Mouse (Mus musculus) heart, postnatal 0 days (tissue): ENCODE measurements around the gene Zbed4. TPM values are rescaled to one million over a fixed set of nuclear protein-coding genes. Genes with fewer than 3 reads are reported as not detected.

ENCODE experiments used
- ATAC-seq: fragments of 200-750 bp; cut with Nextera tagmentation; 2 replicates; pipeline ENCODE4 v1.8.0; 2017; ENCODE audit warnings: low read depth, moderate number of reproducible peaks, moderate library complexity; ENCODE audit not compliant: insufficient read depth
- DNase-seq: peaks from one replicate; pipeline ENCODE4 v3.0.0-alpha.2; 2016; ENCODE audit warnings: low spot score
- H3K27ac ChIP-seq: fragments of 300-500 bp; sonication (generic); 2 replicates; pipeline ENCODE4 v1.5.1; 2014; ENCODE audit warnings: low read depth, mild to moderate bottlenecking
- H3K27me3 ChIP-seq: fragments of 300-500 bp; sonication (generic); 2 replicates; pipeline ENCODE4 v1.6.1; 2014; ENCODE audit warnings: low read length, mixed read lengths; ENCODE audit not compliant: control insufficient read depth, insufficient read depth
- H3K36me3 ChIP-seq: fragments of 300-500 bp; sonication (generic); replicated peaks from 2 replicates; pipeline ENCODE4 v1.6.1; 2014; ENCODE audit warnings: low read length, mixed read lengths; ENCODE audit not compliant: control insufficient read depth, insufficient read depth
- H3K4me1 ChIP-seq: fragments of 300-500 bp; sonication (generic); 2 replicates; pipeline ENCODE4 v1.6.1; 2014; ENCODE audit warnings: antibody characterized with exemption; ENCODE audit not compliant: control insufficient read depth, insufficient read depth
- H3K4me2 ChIP-seq: fragments of 300-500 bp; sonication (generic); 2 replicates; pipeline ENCODE4 v1.6.1; 2014; ENCODE audit warnings: low read depth, mild to moderate bottlenecking, low read length, moderate library complexity
- H3K4me3 ChIP-seq: fragments of 300-500 bp; sonication (generic); 2 replicates; pipeline ENCODE4 v1.5.1; 2014; ENCODE audit warnings: low read depth, low read length
- H3K9ac ChIP-seq: fragments of 300-500 bp; sonication (generic); replicated peaks from 2 replicates; pipeline ENCODE4 v1.6.1; 2014; ENCODE audit warnings: low read depth, low read length, mixed read lengths
- H3K9me3 ChIP-seq: fragments of 300-500 bp; sonication (generic); replicated peaks from 2 replicates; pipeline ENCODE4 v1.6.1; 2016; ENCODE audit warnings: low read length; ENCODE audit not compliant: control insufficient read depth
- CTCF ChIP-seq: IDR thresholded peaks from 2 replicates; pipeline ENCODE4 v1.5.1; 2016; ENCODE audit warnings: antibody characterized with exemption, control low read depth, low read depth
- EP300 ChIP-seq: IDR thresholded peaks from 2 replicates; pipeline ENCODE4 v1.6.1; 2016; ENCODE audit warnings: antibody characterized with exemption, low read depth
- WGBS: fragments of 180-500 bp; shearing (Covaris S2); extraction: QIAGEN DNeasy Blood & Tissue Kit; methylation state at CpG from one replicate; pipeline ENCODE4 v1.1.7; 2014; 5-methylcytosine and 5-hydroxymethylcytosine counted together
- polyA plus RNA-seq: library from polyadenylated mRNA; unstranded; fragments of >200 nt; fragmentation: Nextera tagmentation; extraction: Ambion mirVana; gene quantifications from 2 replicates; pipeline ENCODE4 v1.2.1, GENCODE M21; 2015
- total RNA-seq: library from RNA; depleted of rRNA; stranded (reverse); fragments of >200 nt; gene quantifications from 2 replicates; pipeline ENCODE4 v1.2.3, GENCODE M21; 2014; ENCODE audit warnings: low replicate concordance

The Zbed4 gene
- total and polyA plus RNA-seq, 2 experiments from 2014 or later: 5.1 to 15.7 TPM

DNA sequence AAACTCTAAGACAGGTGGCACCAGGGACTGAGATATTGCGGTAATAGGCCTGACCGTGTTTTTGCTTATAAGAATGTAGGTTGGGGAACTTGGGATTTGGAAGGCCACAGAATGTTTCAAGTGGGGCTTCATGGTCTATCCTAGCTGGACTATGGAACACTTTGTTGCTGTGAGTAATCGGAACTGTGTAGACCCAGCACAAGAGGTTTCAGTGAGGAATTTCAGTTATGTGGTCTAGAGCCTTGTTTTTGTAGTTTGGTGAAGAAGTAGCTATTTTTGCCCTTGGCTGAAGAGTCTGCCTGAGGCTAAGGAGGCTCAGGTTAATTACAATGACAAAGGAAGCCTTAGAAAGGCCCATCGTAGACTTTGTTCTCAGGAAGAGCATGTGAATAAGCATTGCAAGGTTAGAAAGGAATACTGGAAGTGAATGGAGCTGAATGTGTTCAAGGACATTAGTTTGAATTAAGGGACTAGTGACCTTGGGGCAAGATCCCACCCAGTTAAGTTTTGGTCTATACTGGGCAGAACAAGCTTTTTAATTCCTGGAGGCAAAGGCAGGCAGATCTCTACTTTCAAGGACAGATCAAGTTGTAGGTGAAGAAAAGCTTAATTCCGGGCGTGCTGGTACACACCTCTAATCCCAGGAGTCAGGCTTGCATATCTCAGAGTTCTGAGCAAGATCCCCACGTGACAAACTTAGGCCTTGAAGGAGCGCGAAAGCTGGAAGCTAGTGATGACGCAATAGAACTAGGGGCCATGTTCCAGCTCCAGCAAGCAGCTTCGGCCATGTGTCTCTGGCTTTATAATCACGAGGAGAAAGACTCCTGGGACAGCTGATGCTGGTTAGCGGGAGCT is 42.6 kb upstream of the Zbed4 start:
- DNase-seq: no peak
- TF ChIP-seq CTCF (no peak), EP300 (no peak)
- WGBS: 79% methylated on average over 13 of the region's 13 CpGs
- Histone ChIP-seq H3K4me2 (no peak overlapping the region), H3K27ac (no peak overlapping the region), H3K36me3 (peaks cover 99% of the 10 kb centered on the region), H3K4me1 (no peaks in the 10 kb centered on the region), H3K9me3 (no peaks in the 10 kb centered on the region), H3K4me3 (no peak overlapping the region), H3K27me3 (no peaks in the 10 kb centered on the region), H3K9ac (no peak overlapping the region)
- no peak for ATAC-seq

DNA sequence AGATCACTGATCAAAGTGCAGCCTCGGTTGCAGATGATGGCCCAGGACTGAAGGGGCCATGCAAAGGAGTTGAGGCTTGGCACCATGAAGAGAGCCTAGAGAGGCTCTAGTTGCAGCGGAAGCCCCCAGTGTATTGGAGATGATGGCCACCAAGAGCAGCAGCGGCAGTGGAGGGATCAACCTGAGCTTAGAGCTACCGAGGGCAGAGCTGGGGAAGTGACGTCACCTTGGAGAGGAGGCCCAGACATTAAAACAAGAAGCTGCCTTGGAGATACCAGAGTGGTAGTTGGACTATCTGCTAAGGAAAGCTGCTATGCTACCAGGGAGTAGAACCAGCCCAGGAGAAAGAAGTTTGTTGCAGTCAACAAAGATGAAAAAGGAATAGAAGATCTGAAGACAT is 41.6 kb upstream of the Zbed4 start:
- no peak for ATAC-seq
- Histone ChIP-seq H3K4me3 (no peak overlapping the region), H3K27ac (no peak overlapping the region), H3K27me3 (no peaks in the 10 kb centered on the region), H3K9ac (no peak overlapping the region), H3K9me3 (no peaks in the 10 kb centered on the region), H3K4me2 (no peak overlapping the region), H3K4me1 (no peaks in the 10 kb centered on the region), H3K36me3 (peaks cover 97% of the 10 kb centered on the region)
- no peak for DNase-seq
- TF ChIP-seq EP300: no peak
- TF ChIP-seq CTCF: no peak
- WGBS: 87% methylated on average over 5 of the region's 5 CpGs

DNA sequence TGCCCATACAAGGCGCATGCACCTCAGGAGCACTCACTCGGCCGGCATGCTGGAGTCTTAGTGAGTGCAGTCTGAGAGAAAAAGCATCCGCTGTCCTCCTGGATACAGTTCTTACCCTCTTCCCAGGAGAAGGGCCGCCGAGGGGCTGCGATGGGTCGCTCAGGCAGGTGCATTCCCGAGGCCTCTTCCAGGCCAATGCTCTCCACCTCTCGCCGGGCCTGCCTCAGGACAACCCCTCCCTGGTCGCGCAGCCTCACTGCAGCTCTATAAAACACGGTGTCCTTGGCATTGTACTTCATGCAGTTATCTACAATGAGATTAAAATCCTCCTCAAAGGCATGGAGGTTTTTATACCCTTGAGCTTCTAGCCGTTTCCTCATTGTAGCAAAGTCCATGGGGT is 39.0 kb upstream of the Zbed4 start:
- no peak for ATAC-seq
- Histone ChIP-seq H3K4me3 (no peak overlapping the region), H3K27ac (no peak overlapping the region), H3K4me2 (no peak overlapping the region), H3K27me3 (no peaks in the 10 kb centered on the region), H3K9ac (no peak overlapping the region), H3K4me1 (no peaks in the 10 kb centered on the region), H3K36me3 (peaks cover 93% of the 10 kb centered on the region), H3K9me3 (no peaks in the 10 kb centered on the region)
- no peak for TF ChIP-seq EP300
- no peak for TF ChIP-seq CTCF
- DNase-seq: no peak
- 88% methylated on average over 15 of the region's 15 CpGs for WGBS

DNA sequence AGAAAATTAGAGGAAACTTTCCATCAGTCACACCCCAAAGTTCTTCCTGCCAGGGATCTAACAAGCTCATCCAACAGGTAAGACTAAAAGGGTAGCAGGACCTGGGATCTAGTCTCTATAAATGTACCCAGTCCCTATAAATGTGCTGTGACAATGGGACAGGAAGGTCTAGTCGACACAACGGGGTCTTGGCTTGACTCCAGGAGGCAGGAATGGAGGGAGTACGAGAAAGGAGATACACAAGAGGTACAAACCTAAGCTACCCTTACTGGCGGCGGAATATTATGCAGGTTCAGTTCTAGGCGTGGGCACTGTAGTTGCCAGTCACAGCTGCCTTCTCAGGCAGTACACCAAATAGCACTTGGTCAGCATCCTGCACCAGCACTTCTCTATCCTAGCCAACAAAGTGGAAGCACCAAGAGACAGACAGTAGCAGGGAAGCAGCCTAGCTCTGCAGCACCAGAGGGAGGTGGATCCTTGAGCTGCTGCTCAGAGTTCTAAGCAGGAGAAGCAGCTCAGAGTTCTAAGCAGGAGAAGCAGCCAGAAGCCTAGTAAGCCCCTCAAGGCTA is 37.4 kb upstream of the Zbed4 start:
- Histone ChIP-seq H3K4me1 (no peaks in the 10 kb centered on the region), H3K9ac (no peak overlapping the region), H3K27ac (no peak overlapping the region), H3K4me3 (no peak overlapping the region), H3K9me3 (no peaks in the 10 kb centered on the region), H3K36me3 (peaks cover 89% of the 10 kb centered on the region), H3K27me3 (no peaks in the 10 kb centered on the region), H3K4me2 (no peak overlapping the region)
- no peak for TF ChIP-seq EP300
- no peak for TF ChIP-seq CTCF
- WGBS: 51% methylated on average over 6 of the region's 6 CpGs
- no peak for DNase-seq
- ATAC-seq: no peak

DNA sequence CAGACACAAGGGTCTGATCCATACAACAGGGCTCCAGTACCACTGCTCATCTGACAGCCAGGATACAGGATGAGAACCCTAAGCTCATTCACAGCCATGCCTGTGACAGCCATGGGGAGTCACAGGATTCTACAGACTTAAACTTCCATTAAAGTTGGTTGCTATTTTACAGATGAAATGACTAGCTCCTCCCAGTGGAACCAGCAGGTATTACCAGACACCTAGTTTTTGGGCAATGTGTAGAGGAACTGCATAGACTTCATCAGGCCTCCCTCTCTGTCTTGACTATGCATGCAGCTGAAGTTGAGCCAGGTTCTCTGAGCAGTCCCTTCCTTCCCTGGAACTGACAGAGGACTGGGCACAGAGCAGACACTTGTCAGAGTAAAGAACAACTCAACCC is 35.1 kb upstream of the Zbed4 start:
- H3K9ac ChIP-seq: no peak overlapping the region
- H3K27ac ChIP-seq: no peak overlapping the region
- no peak overlapping the region for H3K4me2 ChIP-seq
- no peaks in the 10 kb centered on the region for H3K9me3 ChIP-seq
- H3K36me3 ChIP-seq: peaks cover 80% of the 10 kb centered on the region
- DNase-seq (peak; percentile 17), ATAC-seq (no peak)
- H3K4me3 ChIP-seq: no peak overlapping the region
- no peaks in the 10 kb centered on the region for H3K27me3 ChIP-seq
- H3K4me1 ChIP-seq: no peaks in the 10 kb centered on the region
- no peak for TF ChIP-seq EP300
- peak; percentile 45 for TF ChIP-seq CTCF
